Mouse (Mus musculus) neural tube, postnatal 0 days (tissue): ENCODE results near the gene Olfr112. TPM values are rescaled to one million over a fixed set of nuclear protein-coding genes. Genes with fewer than 3 reads are reported as not detected.

Experiments
- polyA plus RNA-seq: library from polyadenylated mRNA; unstranded; fragments of >200 nt; fragmentation: Nextera tagmentation; extraction: Ambion mirVana; gene quantifications from 2 replicates; pipeline ENCODE4 v1.2.1, GENCODE M21; 2015

Olfr112 gene
- polyA plus RNA-seq: not detected in 2 replicates

DNA sequence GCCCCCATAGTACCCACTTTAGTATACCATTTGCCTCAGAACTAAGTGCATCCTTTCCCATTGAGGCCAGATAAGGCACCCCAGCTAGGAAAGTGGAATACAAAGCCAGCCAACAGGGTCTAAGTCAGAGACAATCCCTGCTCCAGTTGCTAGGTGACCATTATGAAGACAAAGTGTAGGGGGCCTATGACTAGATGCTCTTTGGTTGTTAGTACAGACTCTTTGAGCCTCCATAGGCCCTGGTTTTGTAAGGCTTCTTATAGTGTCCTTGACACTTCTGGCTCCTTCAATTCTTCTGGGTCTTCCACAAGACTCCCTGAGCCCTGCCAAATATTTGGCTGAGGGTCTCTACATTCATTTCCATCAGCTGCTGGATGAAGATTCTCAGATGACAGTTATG, at the start of gene Olfr112:
TSS of gene Olfr112 (minus strand) at position 101 of the 400 bp plus-strand sequence.

DNA sequence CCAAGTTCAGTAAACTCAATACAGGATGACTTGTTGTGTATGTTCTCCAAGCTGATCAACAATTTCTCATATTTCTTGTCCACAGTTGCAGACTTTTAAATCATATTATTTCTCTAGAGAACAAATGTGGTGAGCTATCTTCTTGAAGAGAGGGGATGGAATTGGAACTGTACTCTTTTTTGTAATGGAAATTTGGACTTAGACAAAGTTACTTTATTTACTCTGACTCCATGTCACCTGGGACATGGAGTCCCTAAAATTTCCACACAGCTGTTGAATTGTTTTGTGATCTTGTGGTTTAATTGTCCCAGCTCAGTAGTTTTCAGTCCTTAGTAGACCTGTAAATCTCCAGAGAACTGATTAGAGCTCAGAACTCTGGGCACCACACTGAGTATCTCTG, 23.4 kb upstream of the Olfr112 start, which contains the start of gene Olfr114:
TSS of gene Olfr114 (minus strand) at position 101 of the 400 bp plus-strand sequence.

DNA sequence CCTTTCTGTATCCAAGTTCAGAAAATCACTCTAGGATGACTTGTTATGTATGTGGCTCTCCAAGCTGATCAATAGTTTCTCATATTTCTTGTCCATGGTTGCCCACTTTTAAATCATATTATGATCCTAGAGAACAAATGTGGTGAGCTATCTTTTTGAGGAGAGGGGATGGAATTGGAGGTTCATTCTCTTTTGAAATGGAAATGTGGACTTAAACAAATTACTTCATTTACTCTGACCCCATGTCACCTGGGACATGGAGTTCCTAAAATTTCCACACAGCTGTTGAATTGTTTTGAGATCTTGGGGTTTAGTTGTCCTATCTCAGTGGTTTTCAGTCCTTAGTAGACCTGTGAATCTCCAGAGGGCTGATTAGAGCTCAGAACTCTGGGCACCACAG, 8.3 kb upstream of the Olfr112 start, which contains the start of gene Olfr113:
TSS of gene Olfr113 (minus strand) at position 101 of the 400 bp plus-strand sequence.

Other genes starting within 250 kb of the Olfr112 start
- gene Olfr103, start 229.8 kb downstream of the Olfr112 start, polyA plus RNA-seq: not detected in 2 replicates
- not detected in 2 replicates for gene Olfr104-ps, start 209.9 kb downstream of the Olfr112 start, polyA plus RNA-seq
- gene Olfr105-ps, start 190.4 kb downstream of the Olfr112 start, polyA plus RNA-seq: not detected in 2 replicates
- gene Olfr106-ps, start 179.1 kb downstream of the Olfr112 start, polyA plus RNA-seq: not detected in 2 replicates
- not detected in 2 replicates for gene Olfr107, start 170.2 kb downstream of the Olfr112 start, polyA plus RNA-seq
- not detected in 2 replicates for gene Olfr108, start 124.0 kb downstream of the Olfr112 start, polyA plus RNA-seq
- gene Olfr109, start 110.5 kb downstream of the Olfr112 start, polyA plus RNA-seq: not detected in 2 replicates
- gene H2-M2, start 85.9 kb downstream of the Olfr112 start, polyA plus RNA-seq: not detected in 2 replicates
- gene Olfr110, start 77.0 kb downstream of the Olfr112 start, polyA plus RNA-seq: not detected in 2 replicates
- 0.44 TPM in 1 of 2 replicates, not detected in the other for gene Olfr111, start 61.4 kb downstream of the Olfr112 start, polyA plus RNA-seq
- gene Olfr113, start 8.2 kb upstream of the Olfr112 start, polyA plus RNA-seq: not detected in 2 replicates
- not detected in 2 replicates for gene Olfr114, start 23.3 kb upstream of the Olfr112 start, polyA plus RNA-seq
- gene Olfr115, start 57.7 kb upstream of the Olfr112 start, polyA plus RNA-seq: not detected in 2 replicates
- gene Olfr116, start 57.7 kb upstream of the Olfr112 start, polyA plus RNA-seq: not detected in 2 replicates
- gene Olfr117, start 94.3 kb upstream of the Olfr112 start, polyA plus RNA-seq: not detected in 2 replicates
- not detected in 2 replicates for gene Olfr118, start 97.5 kb upstream of the Olfr112 start, polyA plus RNA-seq
- not detected in 2 replicates for gene Olfr119, start 127.1 kb upstream of the Olfr112 start, polyA plus RNA-seq
- not detected in 2 replicates for gene Olfr120, start 152.4 kb upstream of the Olfr112 start, polyA plus RNA-seq
- not detected in 2 replicates for gene Olfr121, start 179.4 kb upstream of the Olfr112 start, polyA plus RNA-seq
- not detected in 2 replicates for gene Olfr122, start 199.2 kb upstream of the Olfr112 start, polyA plus RNA-seq
- not detected in 2 replicates for gene Olfr123, start 224.1 kb upstream of the Olfr112 start, polyA plus RNA-seq
- gene Olfr124, start 230.4 kb upstream of the Olfr112 start, polyA plus RNA-seq: not detected in 2 replicates